Mouse (Mus musculus): ENCODE data around the gene Gm27021.

GRCm38 (mm10) chr8:120699565-120699964 is 31.7 kb upstream of the Gm27021 start:
- TF ChIP-seq CTCF (conservative IDR thresholded peaks at IDR 0.05; ENCODE audit: low read length) (no peak), POU5F1 (IDR thresholded peaks at IDR 0.05; ENCODE audit: borderline replicate concordance, low read length) (no peak), NANOG (IDR thresholded peaks at IDR 0.05; ENCODE audit: borderline replicate concordance, low read length) (no peak)
